Mouse (Mus musculus) mouse embryonic stem cell (cell line): Measurements from ENCODE around the gene Gm20518.

Experiments used
- in situ Hi-C, 2 experiments: fragments of 300-500 bp; cut with MboI; formaldehyde crosslinking; loops; 1 replicate in 1 of 2; 3 replicates in 1 of 2; pipeline ENCODE4 v1.14.3; 2019 to 2020; ENCODE audit warnings: low sequenced_read_pairs in 2 of 2, low pct_unique_long_range_greater_than_20kb in 1 of 2, mixed read lengths in 1 of 2; ENCODE audit not compliant: unreplicated experiment in 1 of 2

Gm20518 gene

GRCm38 (mm10) chr16:17891567-17891959, at the start of gene Gm20518:
TSS of gene Gm20518 (minus strand) at chr16:17891671.
- in situ Hi-C loops, result no loop called here

- in situ Hi-C loops, result no loop called here
These were observed 47.8 kb upstream of the Gm20518 start for GRCm38 (mm10) chr16:17939255-17939751.

GRCm38 (mm10) chr16:17938821-17939220, 47.4 kb upstream of the Gm20518 start:
- in situ Hi-C loops, result no loop called here

- in situ Hi-C loops, result no loop called here
These were observed 46.7 kb upstream of the Gm20518 start for GRCm38 (mm10) chr16:17938187-17938586.

GRCm38 (mm10) chr16:17936776-17937175, 45.3 kb upstream of the Gm20518 start:
- in situ Hi-C loops, result no loop called here

GRCm38 (mm10) chr16:17934445-17934910, 43.0 kb upstream of the Gm20518 start:
- in situ Hi-C loops, result no loop called here

- in situ Hi-C loops, result no loop called here
These were observed 42.3 kb upstream of the Gm20518 start for GRCm38 (mm10) chr16:17933594-17934444.

- in situ Hi-C loops, result no loop called here
These were observed 40.5 kb upstream of the Gm20518 start for GRCm38 (mm10) chr16:17931906-17932460.

- in situ Hi-C loops, result no loop called here
These were observed 38.2 kb upstream of the Gm20518 start for GRCm38 (mm10) chr16:17929631-17930030.

GRCm38 (mm10) chr16:17929211-17929610, 37.7 kb upstream of the Gm20518 start:
- in situ Hi-C loops, result no loop called here

- in situ Hi-C loops, result no loop called here
These were observed 37.2 kb upstream of the Gm20518 start for GRCm38 (mm10) chr16:17928627-17929104.

- in situ Hi-C loops, result no loop called here
These were observed 36.7 kb upstream of the Gm20518 start, which contains the start of gene Slc25a1 for GRCm38 (mm10) chr16:17928087-17928580. TSS of gene Slc25a1 (minus strand) at chr16:17928219.

- in situ Hi-C loops, result no loop called here
These were observed 36.0 kb upstream of the Gm20518 start for GRCm38 (mm10) chr16:17927351-17928082.

GRCm38 (mm10) chr16:17922163-17922538, 30.7 kb upstream of the Gm20518 start:
- in situ Hi-C loops, result no loop called here

GRCm38 (mm10) chr16:17921325-17922162, 30.1 kb upstream of the Gm20518 start:
- in situ Hi-C loops, result no loop called here

- in situ Hi-C loops, result no loop called here
These were observed 29.1 kb upstream of the Gm20518 start for GRCm38 (mm10) chr16:17920586-17920985.

GRCm38 (mm10) chr16:17914307-17915249, 23.1 kb upstream of the Gm20518 start, which contains the start of gene Gsc2:
TSS of gene Gsc2 (minus strand) at chr16:17915059.
- in situ Hi-C loops, result loop anchor here (10.0 kb wide), 2 partner anchors 120 to 300 kb away; partner anchors contain the start of gene Ccdc188 (in 1 of the 2)
